Mouse (Mus musculus): ENCODE measurements around the gene Pde4dip.

Gene Pde4dip

DNA sequence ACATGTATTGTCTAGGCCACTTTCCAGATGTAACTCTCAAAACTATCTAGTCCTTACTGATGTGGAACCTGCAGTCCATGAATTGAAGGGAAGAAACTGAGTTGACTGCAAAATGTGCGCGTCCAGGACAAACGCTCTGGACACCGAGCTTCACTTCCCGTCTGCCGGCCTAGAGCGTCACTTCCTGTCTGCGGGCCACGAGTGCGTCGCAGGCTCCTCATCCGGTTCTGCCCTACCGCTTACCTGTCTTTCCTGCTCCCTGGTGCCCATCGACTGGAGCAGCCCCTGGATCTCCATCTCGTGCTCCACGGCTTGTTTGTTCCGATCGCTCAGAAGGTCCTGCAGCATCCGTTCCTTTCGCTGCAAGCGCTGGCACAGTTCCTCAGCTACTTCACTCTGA is 136.9 kb downstream of the Pde4dip start:
- DNase-seq (ENCODE audit: low read depth), result no peak

DNA sequence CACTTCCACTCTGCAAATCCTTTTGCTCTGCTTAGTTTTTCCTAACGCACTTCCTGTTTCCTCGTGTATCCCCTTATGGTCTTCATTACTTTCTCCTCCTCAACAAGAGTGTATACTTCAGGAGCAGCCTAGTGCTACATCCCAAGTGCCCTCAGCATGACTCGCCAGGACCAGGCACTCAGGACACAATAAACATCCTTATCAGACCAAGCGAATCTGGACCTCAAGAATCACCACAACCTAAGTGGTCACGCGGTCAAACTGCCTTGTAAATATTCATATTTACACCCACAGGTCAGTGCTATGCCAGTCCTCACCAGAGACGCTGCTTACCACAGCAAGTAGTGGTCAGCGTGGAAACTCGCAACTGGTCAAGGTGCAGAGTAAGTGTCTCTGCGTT is 139.7 kb downstream of the Pde4dip start:
- no peak for DNase-seq (ENCODE audit: low read depth)

DNA sequence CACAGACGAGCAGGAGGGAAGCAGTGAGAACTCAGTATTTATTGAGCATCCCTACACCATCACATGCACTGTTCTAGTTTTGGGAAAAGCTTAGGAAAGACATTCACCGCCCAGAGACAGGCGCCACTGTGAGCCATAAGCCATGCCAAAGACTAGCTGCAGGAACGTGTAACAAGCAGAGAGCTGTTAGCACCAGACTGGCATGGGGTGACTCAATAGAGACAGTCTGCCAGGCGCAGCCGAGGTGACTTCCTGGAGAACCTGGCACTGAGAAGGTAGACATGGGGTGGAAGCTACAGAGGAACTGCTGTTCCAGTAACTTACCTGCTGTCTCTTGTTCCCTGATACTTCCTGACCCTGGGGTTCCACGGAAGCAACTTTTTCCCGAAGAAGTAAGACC is 145.7 kb downstream of the Pde4dip start:
- no peak for DNase-seq (ENCODE audit: low read depth)

DNA sequence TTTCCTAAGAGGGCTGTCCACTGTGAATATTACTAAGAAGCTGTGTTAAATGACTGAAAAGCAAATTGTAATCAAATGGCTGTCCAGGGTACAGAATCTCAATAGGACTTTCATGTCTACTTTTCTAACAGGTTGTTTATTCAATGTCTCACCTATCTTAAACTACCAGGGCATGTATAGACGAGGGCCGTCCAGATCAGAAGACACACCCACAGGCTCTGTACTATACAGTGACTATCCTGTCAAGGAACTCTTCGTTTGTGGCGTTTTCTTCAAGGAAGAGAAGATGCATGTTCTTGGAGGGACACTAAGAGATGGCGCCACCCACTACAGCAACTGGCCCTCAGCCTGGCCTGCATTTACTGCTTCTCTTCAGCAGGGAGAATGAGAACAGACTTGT is 152.9 kb downstream of the Pde4dip start:
- no peak for DNase-seq (ENCODE audit: low read depth)

DNA sequence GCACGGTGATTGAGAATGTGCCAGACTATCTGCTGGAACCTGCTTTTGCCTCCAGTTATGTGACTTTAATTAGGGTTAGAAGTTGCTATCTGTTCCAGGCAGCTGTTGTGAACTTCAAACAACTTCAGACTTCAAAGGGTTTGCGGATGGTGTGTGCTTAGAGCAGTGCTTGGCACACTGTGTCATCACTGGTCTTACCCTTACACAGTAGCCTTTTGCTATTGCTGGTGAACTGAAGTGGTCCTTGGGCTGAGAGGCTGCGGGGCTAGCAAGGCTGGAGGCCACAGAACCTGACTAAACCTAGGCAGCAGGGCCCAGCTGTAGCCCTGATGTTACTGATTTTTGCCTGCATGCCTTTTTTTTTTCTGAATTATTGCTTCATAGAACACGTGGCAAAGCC is 154.2 kb downstream of the Pde4dip start:
- no peak for DNase-seq (ENCODE audit: low read depth)

DNA sequence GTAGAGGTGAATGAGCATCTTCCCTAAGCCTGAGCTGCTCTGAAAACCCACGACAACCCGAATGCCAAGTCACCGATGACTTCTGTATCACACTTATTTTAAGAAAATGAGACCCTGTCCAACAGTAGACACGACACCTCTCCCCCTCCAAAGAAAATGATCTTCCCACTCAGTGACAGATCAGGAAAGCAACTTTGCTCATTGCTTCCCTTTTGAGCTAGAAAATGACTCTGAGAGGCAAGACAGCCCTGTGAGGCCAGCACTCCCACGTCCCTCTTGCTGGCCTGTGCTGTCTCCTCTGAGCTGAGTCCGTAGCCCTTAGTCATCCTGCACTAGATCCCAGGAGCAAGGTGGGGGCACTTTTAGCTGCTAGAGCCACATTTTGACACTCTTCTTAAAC is 155.9 kb downstream of the Pde4dip start:
- DNase-seq (ENCODE audit: low read depth), result no peak

DNA sequence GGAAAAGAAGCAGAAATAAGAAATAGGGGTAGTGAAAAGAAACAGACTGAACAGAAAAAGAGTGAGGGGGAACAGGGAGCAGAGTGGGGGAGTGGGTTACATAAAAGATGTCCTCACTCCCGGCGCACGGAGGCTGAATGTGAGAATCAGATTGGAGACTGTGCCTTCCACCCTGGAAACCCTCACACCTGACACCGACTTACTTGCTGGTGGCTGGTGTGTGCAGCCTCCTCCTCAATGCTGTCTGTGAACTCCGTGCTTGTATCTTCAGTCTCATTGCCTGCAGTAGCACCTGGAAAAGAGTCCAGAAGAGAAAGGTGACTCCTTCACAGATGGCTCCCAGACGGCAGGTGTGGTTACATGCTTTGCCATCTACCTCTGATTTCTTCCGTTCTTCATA is 157.9 kb downstream of the Pde4dip start:
- DNase-seq (ENCODE audit: low read depth), result no peak

DNA sequence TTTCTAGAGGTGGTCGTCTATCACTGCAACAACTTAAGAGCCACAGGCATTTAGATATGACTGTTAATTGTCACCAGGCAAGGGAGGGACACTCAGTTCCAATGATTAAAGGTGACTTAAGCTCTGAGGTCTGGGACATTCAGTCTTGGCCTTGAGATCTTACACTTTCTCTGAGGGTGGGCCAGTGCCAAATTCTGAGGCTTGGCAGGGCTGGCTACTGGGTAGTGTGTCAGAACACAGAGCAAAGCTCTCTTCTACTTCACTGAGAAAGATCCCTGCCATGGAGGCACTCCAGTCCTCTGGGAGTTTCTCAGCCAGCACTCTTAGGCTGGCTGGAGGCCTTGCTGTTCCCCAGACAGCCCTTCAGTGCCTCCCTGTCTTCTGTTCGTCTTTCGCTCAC is 158.4 kb downstream of the Pde4dip start:
- no peak for DNase-seq (ENCODE audit: low read depth)

DNA sequence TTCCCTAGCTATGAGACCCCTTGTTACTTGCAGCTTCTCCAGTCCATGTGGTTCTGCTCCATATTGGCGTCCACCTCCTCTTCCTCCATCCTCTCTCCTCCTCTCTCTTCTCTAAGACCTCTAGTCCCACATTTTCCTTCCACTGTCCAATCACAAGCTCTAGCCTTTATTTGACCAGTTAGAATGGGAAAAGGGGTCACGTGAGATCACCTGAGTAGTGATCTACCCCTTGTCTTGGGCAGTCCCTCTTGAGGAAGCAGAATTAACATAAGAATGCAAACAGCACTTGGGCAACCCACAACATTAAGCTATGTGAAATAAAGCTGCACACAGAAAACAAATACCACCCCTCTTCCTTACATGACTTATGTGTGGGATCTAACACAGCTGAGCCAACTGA is 160.7 kb downstream of the Pde4dip start:
- DNase-seq (ENCODE audit: low read depth), result no peak

DNA sequence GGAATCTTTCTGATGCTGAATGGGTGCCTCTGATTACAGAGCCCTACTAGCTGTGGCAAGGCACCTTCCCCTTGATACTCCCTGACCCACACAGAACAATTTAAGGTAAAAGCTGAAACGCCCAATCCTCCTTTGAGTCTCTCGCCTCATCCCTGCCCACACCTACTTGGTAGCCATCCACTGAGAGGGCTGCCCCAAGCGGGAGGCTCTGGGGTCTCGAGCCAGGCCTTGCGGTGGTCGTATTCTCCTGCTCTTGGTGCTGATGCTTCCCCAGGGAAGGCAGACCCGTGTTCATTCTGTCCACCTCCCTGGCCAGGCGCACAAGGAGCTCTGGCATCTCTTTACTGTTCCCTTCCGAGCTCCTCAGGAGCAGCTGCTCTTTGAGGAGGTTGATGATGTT is 169.4 kb downstream of the Pde4dip start:
- DNase-seq (ENCODE audit: low read depth), result no peak

DNA sequence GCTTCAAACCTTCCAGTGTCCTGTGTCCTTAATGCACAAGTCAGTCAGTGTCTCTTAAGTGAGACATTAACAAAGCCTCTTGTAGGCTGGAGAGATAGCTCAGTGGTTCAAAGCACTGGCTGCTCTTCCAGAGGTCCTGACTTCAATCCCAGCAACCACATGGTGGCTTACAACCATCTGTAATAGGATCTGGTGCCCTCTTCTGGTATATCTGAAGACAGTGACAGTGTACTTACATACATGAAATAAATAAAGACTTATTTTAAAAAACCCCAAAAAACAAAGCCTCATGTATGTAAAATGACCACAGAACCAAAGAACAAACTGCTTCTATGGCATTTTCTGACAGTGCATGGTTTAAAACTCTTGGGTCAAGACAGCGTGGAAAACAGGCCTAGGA is 172.6 kb downstream of the Pde4dip start:
- DNase-seq (ENCODE audit: low read depth), result no peak

DNA sequence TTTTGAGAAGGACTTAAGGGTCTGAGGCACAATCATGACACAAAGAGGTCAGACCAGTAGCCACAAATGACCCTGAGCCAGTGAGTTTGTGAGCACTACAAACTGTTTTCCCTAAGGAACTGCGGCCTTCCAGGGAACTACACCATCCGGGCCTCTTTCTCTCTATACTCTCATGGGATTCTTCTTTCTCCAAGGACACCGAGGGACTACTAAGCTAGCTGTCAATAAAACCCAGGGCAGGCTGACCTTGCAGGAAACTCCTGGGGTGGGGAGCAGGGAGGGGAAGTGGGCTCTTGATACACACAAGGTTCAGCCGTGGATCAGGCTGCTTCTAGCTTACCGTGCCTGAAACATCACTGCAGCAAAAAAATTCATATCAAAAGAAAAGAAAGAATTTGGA is 177.6 kb downstream of the Pde4dip start:
- no peak for DNase-seq (ENCODE audit: low read depth)

DNA sequence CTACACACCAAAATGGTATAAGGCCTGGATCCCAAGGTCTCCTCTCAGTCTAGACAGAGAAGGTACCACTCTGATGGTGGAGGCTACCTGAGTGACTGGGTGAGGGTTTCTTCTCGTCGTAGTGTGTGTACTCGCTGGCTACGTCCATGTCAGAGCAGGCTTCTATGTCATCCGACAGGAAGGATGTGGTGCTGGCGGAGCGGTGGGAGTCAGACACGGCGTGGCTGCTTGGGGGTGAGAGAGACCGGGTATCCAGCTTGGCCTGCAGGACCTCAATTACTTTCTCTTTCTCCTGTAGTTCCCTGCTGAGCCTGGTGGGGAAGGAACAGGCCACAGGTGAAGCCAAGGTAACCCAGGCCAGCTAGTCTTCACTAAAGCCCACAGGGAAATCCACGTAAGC is 178.4 kb downstream of the Pde4dip start:
- no peak for DNase-seq (ENCODE audit: low read depth)

DNA sequence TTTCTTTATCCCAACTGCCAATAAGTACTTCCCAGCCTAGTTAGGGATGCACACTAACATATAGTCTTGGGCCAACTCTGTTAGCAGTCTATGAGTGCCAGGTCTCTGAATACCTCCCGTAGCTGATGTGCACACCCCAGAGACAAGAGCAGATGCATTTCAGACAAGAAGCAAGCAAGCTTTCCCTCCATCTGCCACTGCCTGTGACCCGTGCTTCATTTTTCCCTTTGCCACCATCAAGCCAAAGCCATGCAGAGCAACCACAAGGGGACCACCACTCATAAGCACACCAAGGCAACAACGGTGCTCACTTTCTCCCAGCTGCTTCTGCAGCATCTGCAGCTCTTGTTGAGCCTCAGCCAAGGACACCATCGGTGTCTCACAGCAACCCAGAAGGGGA is 181.9 kb downstream of the Pde4dip start:
- no peak for DNase-seq (ENCODE audit: low read depth)

DNA sequence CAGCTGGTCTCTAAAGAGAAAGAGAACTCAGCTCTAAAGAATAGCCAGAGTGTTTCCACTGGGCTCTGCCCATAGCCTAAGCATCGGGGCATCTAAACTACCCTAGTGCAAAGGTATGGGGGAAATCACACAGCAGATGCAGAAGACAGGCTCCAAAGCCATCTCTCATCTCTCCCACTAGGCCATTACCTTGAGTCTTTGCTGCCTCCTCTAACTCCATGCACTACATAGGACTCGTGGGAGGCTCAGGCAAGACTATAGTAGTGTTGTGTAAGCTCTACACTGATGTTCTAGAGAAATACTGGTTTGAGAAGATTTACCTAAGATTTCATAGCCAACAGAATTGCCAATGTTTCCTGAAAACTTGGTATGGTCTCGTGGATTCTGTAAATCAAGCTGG is 183.0 kb downstream of the Pde4dip start:
- DNase-seq (ENCODE audit: low read depth), result no peak

DNA sequence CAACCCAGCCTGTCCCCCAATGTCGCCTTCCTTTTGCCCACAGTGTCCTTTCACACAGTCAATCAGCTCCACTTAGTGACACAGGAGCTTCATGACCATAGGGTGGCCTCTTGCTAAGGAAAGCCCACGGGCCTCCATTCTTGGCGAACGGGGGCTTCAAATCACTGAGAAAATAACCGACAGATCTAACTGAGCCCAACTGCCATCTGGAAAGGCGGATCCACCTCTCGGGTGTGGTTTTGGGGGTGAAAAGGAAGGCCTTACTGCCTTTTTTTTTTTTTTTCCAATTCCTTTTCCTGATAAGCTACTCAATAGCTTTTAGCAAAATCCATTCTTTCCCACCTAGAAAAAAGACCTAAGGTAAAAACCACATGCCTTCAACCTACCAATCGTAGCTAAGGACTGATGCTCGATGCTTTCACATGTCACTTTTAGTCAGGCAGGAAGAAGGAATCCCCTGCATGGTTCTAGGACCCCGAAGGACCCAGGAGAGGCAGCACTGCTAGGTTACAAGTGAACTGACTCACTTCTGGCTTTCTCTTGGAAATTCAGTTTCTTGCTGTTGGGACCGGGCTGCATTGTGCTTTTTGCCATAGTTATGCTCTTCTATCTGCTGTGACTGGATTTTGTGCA is 185.9 kb downstream of the Pde4dip start:
- no peak for DNase-seq (ENCODE audit: low read depth)

DNA sequence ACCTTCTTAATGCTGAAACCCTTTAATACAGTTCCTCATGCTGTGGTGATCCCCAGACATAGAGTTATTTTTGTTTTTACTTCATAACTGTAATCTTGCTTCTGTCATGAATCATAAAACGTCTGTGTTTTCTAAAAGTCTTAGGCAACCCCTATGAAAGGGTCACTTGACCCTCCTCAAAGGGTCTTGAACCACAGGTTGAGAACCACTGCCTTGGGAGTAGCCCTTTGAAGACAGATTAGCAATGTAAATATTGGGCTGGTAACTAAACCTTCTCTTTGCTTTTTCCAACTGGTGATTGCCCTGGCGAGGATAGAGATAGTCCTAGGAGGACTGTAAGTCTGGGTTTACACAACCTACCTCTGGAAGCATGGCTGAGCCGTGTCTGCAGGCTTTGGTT is 187.3 kb downstream of the Pde4dip start:
- DNase-seq (ENCODE audit: low read depth), result no peak

DNA sequence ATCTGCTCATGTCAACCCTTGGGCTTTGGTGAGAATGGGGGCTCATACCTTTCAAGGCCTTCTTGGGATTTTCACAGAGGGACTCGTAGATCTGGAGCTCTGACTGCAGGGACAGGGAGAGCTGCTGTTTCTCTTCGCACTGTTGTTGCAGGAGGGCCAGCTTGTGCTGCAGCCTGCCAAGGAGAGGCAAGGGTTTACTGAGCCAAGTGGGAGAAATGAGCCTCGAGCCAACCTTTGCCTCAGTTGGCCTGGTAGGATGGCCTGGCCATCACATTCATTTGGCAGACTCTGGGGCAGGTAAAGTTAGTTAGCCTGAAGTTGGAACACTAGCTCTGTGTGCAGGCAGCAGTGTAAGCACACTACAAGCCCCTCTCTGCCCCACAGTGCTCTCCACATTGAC is 189.4 kb downstream of the Pde4dip start:
- DNase-seq (ENCODE audit: low read depth), result no peak

DNA sequence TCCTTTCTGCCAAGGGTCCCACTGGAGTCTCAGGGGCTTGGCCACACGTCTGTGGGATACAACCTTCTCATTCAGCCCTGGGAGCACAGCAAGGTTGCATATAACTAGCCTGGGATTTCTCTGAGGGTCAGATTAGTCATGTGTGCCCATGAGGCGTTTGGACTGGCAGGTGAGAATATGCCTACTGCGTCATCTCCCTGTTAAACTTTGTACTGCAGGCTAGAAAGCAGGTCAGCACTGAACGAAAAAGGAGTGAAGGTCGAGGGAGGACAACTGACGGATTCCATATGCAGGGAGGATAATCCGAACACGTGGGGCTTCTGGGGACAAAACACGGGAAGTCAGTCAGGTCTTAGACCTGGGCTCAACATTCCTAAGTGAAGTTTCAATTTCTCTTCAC is 191.2 kb downstream of the Pde4dip start:
- DNase-seq (ENCODE audit: low read depth), result no peak

DNA sequence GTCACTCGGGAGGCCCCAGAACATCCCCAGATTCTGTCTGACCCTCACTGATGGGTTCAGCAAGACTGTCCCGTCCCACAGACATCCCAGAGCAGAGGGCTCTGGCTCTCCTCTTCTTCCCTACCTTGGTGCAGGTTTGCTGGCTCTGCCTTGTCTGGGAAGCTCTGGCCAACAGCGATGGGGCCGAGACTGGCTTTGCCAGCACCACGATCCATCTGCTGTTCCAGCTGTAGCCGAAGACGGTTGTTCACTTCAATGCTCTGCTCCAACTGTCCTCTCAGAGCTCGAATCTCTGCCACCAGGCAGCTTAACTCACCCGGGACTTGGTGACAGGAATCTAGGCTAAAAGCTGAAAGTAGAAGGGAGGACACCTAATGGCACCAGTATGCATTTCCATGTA is 191.6 kb downstream of the Pde4dip start:
- no peak for DNase-seq (ENCODE audit: low read depth)

DNA sequence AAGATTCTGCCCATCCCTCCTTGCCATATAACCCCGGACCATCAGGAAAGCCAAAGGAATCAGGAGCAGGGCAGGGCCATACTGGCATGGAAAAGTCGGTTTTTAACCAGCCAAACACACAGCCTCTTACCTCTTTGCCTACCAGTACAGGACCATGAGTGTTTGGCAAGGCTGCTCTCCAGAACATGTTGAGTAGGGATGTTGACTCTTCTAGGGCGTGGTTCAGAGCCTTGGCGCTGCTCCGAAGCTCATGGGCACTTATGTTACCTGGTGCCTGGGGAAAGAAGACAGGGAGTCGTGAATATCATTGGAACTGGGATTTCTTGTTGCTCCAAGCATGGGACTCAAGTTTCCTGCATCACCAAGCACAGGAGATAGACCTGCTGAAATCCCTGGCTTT is 194.7 kb downstream of the Pde4dip start:
- DNase-seq (ENCODE audit: low read depth), result no peak

DNA sequence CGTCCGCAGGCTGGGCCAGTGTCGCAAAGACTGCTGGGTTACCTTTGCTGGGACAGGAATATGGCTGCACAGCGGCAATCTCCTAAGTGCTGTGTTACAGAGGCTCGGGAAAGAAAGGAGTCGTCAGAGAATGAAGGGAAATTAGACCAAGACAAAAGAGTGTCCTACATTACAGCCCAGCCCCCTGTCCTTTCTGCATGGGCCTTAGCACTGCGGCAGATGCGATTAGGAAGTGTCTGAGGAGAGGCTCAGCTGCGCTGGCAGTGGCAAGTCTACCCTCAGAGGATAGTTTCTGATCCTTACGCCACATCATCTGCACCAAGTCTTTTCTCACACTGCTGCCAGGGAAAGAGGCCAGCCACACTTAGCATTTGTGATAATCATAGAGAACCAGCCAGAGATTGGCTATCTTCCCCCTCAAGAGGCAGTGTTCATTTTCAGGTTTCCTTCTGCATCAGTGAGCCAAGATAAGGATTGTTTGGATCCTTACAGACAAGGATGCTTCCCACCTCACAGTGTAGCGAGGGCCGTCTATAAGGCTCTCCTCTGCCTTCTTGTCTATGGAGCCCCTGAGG is 197.0 kb downstream of the Pde4dip start:
- DNase-seq (ENCODE audit: low read depth), result no peak

DNA sequence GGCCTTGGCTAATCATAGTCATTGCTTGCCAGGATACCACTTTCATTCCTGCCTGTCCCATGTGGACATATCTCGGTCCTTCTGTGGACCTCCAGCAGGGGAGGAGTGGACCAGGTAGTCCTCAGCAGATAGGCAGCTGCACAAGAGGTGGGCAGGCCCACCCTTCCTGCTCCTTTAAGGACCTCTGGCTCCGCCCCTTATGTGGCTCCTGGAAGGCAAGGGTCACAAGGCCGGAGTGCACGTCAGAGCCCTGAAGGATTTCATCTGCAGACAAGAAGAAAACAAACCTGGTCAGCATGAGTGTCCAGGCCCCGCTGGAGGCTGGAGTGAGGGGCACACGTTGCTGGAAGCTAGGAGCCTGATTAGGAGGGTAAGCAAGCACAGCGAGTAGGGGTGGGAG is 197.9 kb downstream of the Pde4dip start:
- no peak for DNase-seq (ENCODE audit: low read depth)

DNA sequence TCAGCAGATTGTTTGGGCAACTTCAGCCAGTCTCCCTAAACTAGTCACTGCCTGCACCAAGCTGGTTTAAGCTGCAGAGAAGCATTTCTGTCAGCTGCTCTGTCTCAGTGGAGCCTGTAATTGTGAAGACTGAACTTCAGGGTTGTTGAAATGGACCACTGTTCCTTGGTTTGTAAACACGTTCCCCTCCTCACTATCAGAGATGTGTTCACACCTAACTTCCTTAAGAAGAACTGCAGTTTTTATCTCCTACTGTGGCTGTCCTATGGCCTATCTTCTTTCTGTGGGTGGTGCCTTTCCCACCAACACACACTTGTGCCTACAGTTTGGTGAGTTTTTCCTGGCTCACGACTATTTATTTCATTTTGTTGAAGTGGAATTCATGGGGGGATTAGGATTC is 199.2 kb downstream of the Pde4dip start:
- DNase-seq (ENCODE audit: low read depth), result no peak
